Mouse (Mus musculus) c-Kit-positive CD71-positive TER-119-positive erythroid progenitor cells, embryonic 14.5 days (primary cell): ENCODE measurements at regions not wholly inside any gene's neighbourhood (a gene's known extent, or its start where the extent isn't known, plus 50 kb on each side); places are given as distances from the start of the nearest gene placed in this dataset.
A peak's percentile ranks its signal among the peaks of the same experiment; 100 is the strongest.

Experiments
- DNase-seq: peaks from one replicate; pipeline ENCODE4 v3.0.0-alpha.2; 2013; ENCODE audit warnings: low spot score

- no peak for DNase-seq
Measured at GRCm38 (mm10) chrX:97434327-97434726, 57.3 kb upstream of the Eda2r start.

GRCm38 (mm10) chrX:97431391-97431803, 54.4 kb upstream of the Eda2r start:
- peak; percentile 15 for DNase-seq
